Mouse (Mus musculus): ENCODE measurements around the gene Zzz3. TPM values are rescaled to one million over a fixed set of nuclear protein-coding genes. Genes with fewer than 3 reads are reported as not detected.

The Zzz3 gene
- polyA plus RNA-seq, 1 experiment: 14.4 TPM

DNA sequence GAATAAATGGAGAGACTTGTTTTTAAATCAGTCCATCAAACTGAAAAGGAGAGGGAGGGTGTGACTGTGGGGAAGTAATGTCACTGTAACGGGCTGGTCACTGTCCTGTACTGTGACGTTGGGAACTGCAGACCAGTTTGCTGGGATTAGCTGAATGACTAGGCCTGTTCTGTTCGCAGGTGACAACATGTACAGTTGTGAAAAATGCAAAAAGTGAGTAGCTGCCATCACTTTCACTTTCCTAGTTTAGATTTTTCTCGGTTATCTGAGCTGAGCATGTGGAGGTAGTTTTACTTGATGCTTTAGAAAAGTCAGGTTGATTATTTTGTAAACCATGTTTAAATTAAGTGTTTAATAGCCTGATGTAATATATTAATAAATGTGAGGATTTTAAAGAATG is 19.2 kb upstream of the Zzz3 start:
- H3K36me3 ChIP-seq (ENCODE audit: control insufficient read depth, insufficient read depth, low read length): peaks cover 31% of the 10 kb centered on the region
- WGBS: 84% methylated on average over 4 of the region's 4 CpGs
- H3K4me3 ChIP-seq (ENCODE audit: extremely low read depth, insufficient read depth, insufficient read length): no peak overlapping the region
- no peak for DNase-seq (ENCODE audit: low read depth in 1 of 2, low spot score in 2 of 2)
- TF ChIP-seq CTCF (IDR thresholded peaks at IDR 0.05; ENCODE audit: extremely low read depth, insufficient read depth, insufficient read length, insufficient replicate concordance): no peak
- TF ChIP-seq POLR2A (IDR thresholded peaks at IDR 0.05; ENCODE audit: low read depth, low read length): no peak
- no peaks in the 10 kb centered on the region for H3K27me3 ChIP-seq (ENCODE audit: control insufficient read depth, insufficient read depth, low read length)
- H3K27ac ChIP-seq (ENCODE audit: insufficient read depth, low read length): no peak overlapping the region
- no peaks in the 10 kb centered on the region for H3K4me1 ChIP-seq (ENCODE audit: control insufficient read depth, insufficient read depth, insufficient read length)

GRCm38 (mm10) chr3:152384106-152384505 is 11.2 kb upstream of the Zzz3 start:
- Histone ChIP-seq H3K4me1 (ENCODE audit: control insufficient read depth, insufficient read depth, insufficient read length) (no peaks in the 10 kb centered on the region), H3K27me3 (ENCODE audit: control insufficient read depth, insufficient read depth, low read length) (no peaks in the 10 kb centered on the region), H3K4me3 (ENCODE audit: extremely low read depth, insufficient read depth, insufficient read length) (no peak overlapping the region), H3K27ac (ENCODE audit: insufficient read depth, low read length) (no peak overlapping the region), H3K36me3 (ENCODE audit: control insufficient read depth, insufficient read depth, low read length) (peaks cover 29% of the 10 kb centered on the region)
- no peak for DNase-seq (ENCODE audit: low read depth in 1 of 2, low spot score in 2 of 2)
- 89% methylated on average over 11 of the region's 11 CpGs for WGBS
- TF ChIP-seq CTCF (IDR thresholded peaks at IDR 0.05; ENCODE audit: extremely low read depth, insufficient read depth, insufficient read length, insufficient replicate concordance) (no peak), POLR2A (IDR thresholded peaks at IDR 0.05; ENCODE audit: low read depth, low read length) (no peak)

GRCm38 (mm10) chr3:152396278-152396987 is 1.2 kb downstream of the Zzz3 start:
- DNase-seq (ENCODE audit: low read depth in 1 of 2, low spot score in 2 of 2): peak; percentile 92 to 98
- no peaks in the 10 kb centered on the region for H3K4me1 ChIP-seq (ENCODE audit: control insufficient read depth, insufficient read depth, insufficient read length)

DNA sequence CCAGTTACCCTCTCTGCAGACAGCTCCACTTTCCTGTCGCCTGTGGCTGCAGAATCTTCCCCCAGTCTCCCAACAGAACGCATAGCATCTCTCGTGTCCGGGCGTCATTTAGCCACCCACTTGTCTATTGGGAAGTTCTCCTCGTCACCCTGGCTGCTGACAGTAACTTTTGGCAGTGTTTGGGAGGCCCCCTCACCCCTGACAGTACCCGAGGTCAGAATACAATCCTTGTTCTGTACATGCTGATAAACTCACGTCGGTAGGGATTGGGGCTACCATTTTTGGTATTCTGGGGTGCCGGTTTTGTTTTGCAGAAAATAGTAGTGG is 1.7 kb downstream of the Zzz3 start:
- WGBS: under 1% methylated on average over 10 of the region's 10 CpGs
- Histone ChIP-seq H3K27ac (ENCODE audit: insufficient read depth, low read length) (peak overlapping the region; percentile 100), H3K27me3 (ENCODE audit: control insufficient read depth, insufficient read depth, low read length) (no peaks in the 10 kb centered on the region), H3K4me1 (ENCODE audit: control insufficient read depth, insufficient read depth, insufficient read length) (no peaks in the 10 kb centered on the region), H3K4me3 (ENCODE audit: extremely low read depth, insufficient read depth, insufficient read length) (peak overlapping the region; percentile 100), H3K36me3 (ENCODE audit: control insufficient read depth, insufficient read depth, low read length) (no peaks in the 10 kb centered on the region)
- TF ChIP-seq POLR2A (IDR thresholded peaks at IDR 0.05; ENCODE audit: low read depth, low read length) (no peak), CTCF (IDR thresholded peaks at IDR 0.05; ENCODE audit: extremely low read depth, insufficient read depth, insufficient read length, insufficient replicate concordance) (no peak)
- DNase-seq (ENCODE audit: low read depth in 1 of 2, low spot score in 2 of 2): no peak

More at GRCm38 (mm10) chr3:152396278-152396987, 1.2 kb downstream of the Zzz3 start:
- WGBS: 2% methylated on average over 84 of the region's 102 CpGs
- no peaks in the 10 kb centered on the region for H3K27me3 ChIP-seq (ENCODE audit: control insufficient read depth, insufficient read depth, low read length)
- peak overlapping the region; percentile 100 for H3K4me3 ChIP-seq (ENCODE audit: extremely low read depth, insufficient read depth, insufficient read length)
- no peak for TF ChIP-seq CTCF (IDR thresholded peaks at IDR 0.05; ENCODE audit: extremely low read depth, insufficient read depth, insufficient read length, insufficient replicate concordance)
- TF ChIP-seq POLR2A (IDR thresholded peaks at IDR 0.05; ENCODE audit: low read depth, low read length): peak; percentile 89
- H3K36me3 ChIP-seq (ENCODE audit: control insufficient read depth, insufficient read depth, low read length): no peaks in the 10 kb centered on the region
- H3K27ac ChIP-seq (ENCODE audit: insufficient read depth, low read length): peak overlapping the region; percentile 100

GRCm38 (mm10) chr3:152397335-152397940 is 2.2 kb downstream of the Zzz3 start:
- H3K27me3 ChIP-seq (ENCODE audit: control insufficient read depth, insufficient read depth, low read length): no peaks in the 10 kb centered on the region
- no peaks in the 10 kb centered on the region; the same call in 1 of the 2 replicates for H3K4me1 ChIP-seq (ENCODE audit: control insufficient read depth, insufficient read depth, insufficient read length)
- H3K4me3 ChIP-seq (ENCODE audit: extremely low read depth, insufficient read depth, insufficient read length): no peak overlapping the region
- no peak overlapping the region for H3K27ac ChIP-seq (ENCODE audit: insufficient read depth, low read length)
- 52% methylated on average over 9 of the region's 9 CpGs for WGBS
- no peak for DNase-seq (ENCODE audit: low read depth in 1 of 2, low spot score in 2 of 2)
- H3K36me3 ChIP-seq (ENCODE audit: control insufficient read depth, insufficient read depth, low read length): no peaks in the 10 kb centered on the region
- TF ChIP-seq CTCF (IDR thresholded peaks at IDR 0.05; ENCODE audit: extremely low read depth, insufficient read depth, insufficient read length, insufficient replicate concordance) (no peak), POLR2A (IDR thresholded peaks at IDR 0.05; ENCODE audit: low read depth, low read length) (no peak)

- Histone ChIP-seq H3K4me1 (ENCODE audit: control insufficient read depth, insufficient read depth, insufficient read length) (peaks cover 1% of the 10 kb centered on the region), H3K27ac (ENCODE audit: insufficient read depth, low read length) (no peak overlapping the region), H3K36me3 (ENCODE audit: control insufficient read depth, insufficient read depth, low read length) (no peaks in the 10 kb centered on the region), H3K4me3 (ENCODE audit: extremely low read depth, insufficient read depth, insufficient read length) (no peak overlapping the region), H3K27me3 (ENCODE audit: control insufficient read depth, insufficient read depth, low read length) (no peaks in the 10 kb centered on the region)
- WGBS: 89% methylated on average over 5 of the region's 5 CpGs
- no peak for DNase-seq (ENCODE audit: low read depth in 1 of 2, low spot score in 2 of 2)
- no peak for TF ChIP-seq POLR2A (IDR thresholded peaks at IDR 0.05; ENCODE audit: low read depth, low read length)
- TF ChIP-seq CTCF (IDR thresholded peaks at IDR 0.05; ENCODE audit: extremely low read depth, insufficient read depth, insufficient read length, insufficient replicate concordance): no peak
Observed at GRCm38 (mm10) chr3:152400441-152400840, 5.2 kb downstream of the Zzz3 start.

DNA sequence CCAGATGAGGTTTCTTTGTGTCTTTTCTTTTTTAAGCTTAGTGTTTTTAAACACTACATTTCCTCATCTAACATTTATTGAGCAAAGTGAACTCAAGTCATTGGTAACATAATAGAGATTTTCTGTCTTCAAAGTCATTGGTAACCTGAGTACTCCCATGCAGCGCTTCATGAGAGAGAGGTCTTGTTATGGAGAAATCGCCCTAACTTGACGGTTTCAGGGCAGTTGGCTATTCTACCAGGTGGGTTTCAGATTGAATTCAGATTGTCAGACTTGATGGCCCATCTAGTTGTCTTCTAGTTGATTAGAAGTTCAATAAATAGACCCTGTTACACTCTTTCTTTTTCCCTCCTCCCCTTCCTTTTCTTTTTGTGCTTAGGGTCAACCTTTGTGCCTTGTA is 5.6 kb downstream of the Zzz3 start:
- H3K4me1 ChIP-seq (ENCODE audit: control insufficient read depth, insufficient read depth, insufficient read length): peaks cover 2% of the 10 kb centered on the region
- TF ChIP-seq CTCF (IDR thresholded peaks at IDR 0.05; ENCODE audit: extremely low read depth, insufficient read depth, insufficient read length, insufficient replicate concordance): no peak
- TF ChIP-seq POLR2A (IDR thresholded peaks at IDR 0.05; ENCODE audit: low read depth, low read length): no peak
- H3K27ac ChIP-seq (ENCODE audit: insufficient read depth, low read length): no peak overlapping the region
- H3K4me3 ChIP-seq (ENCODE audit: extremely low read depth, insufficient read depth, insufficient read length): no peak overlapping the region
- DNase-seq (ENCODE audit: low read depth in 1 of 2, low spot score in 2 of 2): no peak
- 92% methylated on average over 3 of the region's 3 CpGs for WGBS
- H3K27me3 ChIP-seq (ENCODE audit: control insufficient read depth, insufficient read depth, low read length): no peaks in the 10 kb centered on the region
- no peaks in the 10 kb centered on the region for H3K36me3 ChIP-seq (ENCODE audit: control insufficient read depth, insufficient read depth, low read length)
